ENCODE assay signal across 32 mouse cellular contexts in the genomic region with DNA sequence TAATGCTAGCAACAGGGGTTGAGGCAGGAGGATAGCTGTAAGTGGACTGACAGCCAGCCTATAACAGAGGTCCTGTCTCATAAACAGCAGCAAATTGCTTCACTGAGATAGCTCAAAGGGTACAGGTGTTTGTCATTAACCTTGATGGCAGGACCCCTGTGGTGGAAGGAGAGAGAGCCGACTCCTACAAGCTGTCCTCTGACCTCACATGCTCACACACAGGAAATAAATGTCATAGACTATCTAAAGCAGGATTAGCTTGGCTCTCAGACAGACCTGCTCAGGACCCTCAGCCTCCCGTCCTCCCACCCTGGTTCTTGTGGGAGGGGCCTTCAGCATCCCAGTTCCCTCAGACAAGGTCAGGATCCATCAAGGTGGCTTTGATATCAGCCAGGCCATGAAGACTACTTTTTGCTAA. TPM values are rescaled to one million over a fixed set of nuclear protein-coding genes. Genes with fewer than 3 reads are reported as not detected.
A peak's percentile ranks its signal among the peaks of the same experiment; 100 is the strongest.
DNase-seq lines count a peak whose midpoint lies in the region; ATAC-seq and TF ChIP-seq lines count a peak whose summit lies in the region.
"Had no signal": no experiment of that assay in that cellular context is flagged by ENCODE, and none has a peak within 500 bp of the region (broad histone marks: within the 10 kb centered on the region; RNA-seq: fewer than 3 reads in every experiment).

No protein-coding gene starts in this region.

- H3K4me3 ChIP-seq in heart, embryonic 10.5 days: no peak overlapping the region
- no peak overlapping the region for H3K4me3 ChIP-seq in ES-E14 (ENCODE audit: insufficient read depth in 1 of 2, low read depth in 1 of 2, low read length in 2 of 2, poor library complexity in 1 of 2, severe bottlenecking in 1 of 2)
- no peak overlapping the region for H3K4me3 ChIP-seq in stomach, postnatal 0 days (ENCODE audit: low read depth, low read length)
- H3K4me3 ChIP-seq: forebrain, embryonic 10.5 days; forebrain, embryonic 15.5 days; heart, embryonic 13.5 days; hindbrain, embryonic 15.5 days; intestine, embryonic 15.5 days had no signal

- TF ChIP-seq CTCF in stomach, postnatal 0 days (IDR thresholded peaks at IDR 0.05; ENCODE audit: low read depth): no peak

- H3K4me2 ChIP-seq in stomach, postnatal 0 days (replicated peaks; ENCODE audit: low read depth): no peak overlapping the region
- H3K4me2 ChIP-seq: forebrain, embryonic 15.5 days; heart, embryonic 13.5 days; hindbrain, embryonic 15.5 days; intestine, embryonic 15.5 days had no signal

- H3K27ac ChIP-seq in heart, embryonic 10.5 days: no peak overlapping the region
- peak overlapping the region; percentile 57 for H3K27ac ChIP-seq in ES-E14 (ENCODE audit: insufficient read depth, low read depth, low read length, poor library complexity, severe bottlenecking)
- H3K27ac ChIP-seq in stomach, postnatal 0 days (replicated peaks): no peak overlapping the region
- H3K27ac ChIP-seq: forebrain, embryonic 10.5 days; forebrain, embryonic 15.5 days; heart, embryonic 13.5 days; hindbrain, embryonic 15.5 days; intestine, embryonic 15.5 days had no signal

- peak; percentile 25 for DNase-seq in embryo, embryonic 10.5 days (ENCODE audit: low spot score)
- DNase-seq in embryo, embryonic 11 days: no peak
- DNase-seq in heart, embryonic 10.5 days (ENCODE audit: low spot score): peak; percentile 14
- DNase-seq in heart, adult 18-20 months: no peak
- DNase-seq in ES-E14 (ENCODE audit: low read depth, low spot score): no peak
- no peak for DNase-seq in stomach, postnatal 0 days (ENCODE audit: low spot score)
- DNase-seq: adrenal gland, adult 2 months; adrenal gland, postnatal 14 days; B cell, adult 2 months; cerebellum, adult 11-12 months; cerebellum, adult 8-10 months; cerebellum, postnatal 10 days; cerebellum, postnatal 36 days; gastrocnemius, postnatal 25 days; heart, postnatal 14 days; heart, postnatal 4 days had no signal

- WGBS in heart, embryonic 10.5 days: 63% methylated on average over 2 of the region's 2 CpGs
- WGBS in stomach, postnatal 0 days: 30% methylated on average over 2 of the region's 2 CpGs

- TF ChIP-seq EP300 in stomach, postnatal 0 days (optimal IDR thresholded peaks at IDR 0.05): no peak

- H3K27me3 ChIP-seq in heart, embryonic 10.5 days (ENCODE audit: insufficient read depth, poor library complexity, severe bottlenecking): no peaks in the 10 kb centered on the region
- H3K27me3 ChIP-seq in stomach, postnatal 0 days (ENCODE audit: control insufficient read depth, insufficient read depth, low read length): no peaks in the 10 kb centered on the region
- H3K27me3 ChIP-seq: CH12.LX; forebrain, embryonic 15.5 days; hindbrain, embryonic 15.5 days; intestine, embryonic 15.5 days had no signal

- in situ Hi-C loops in ES-E14 (cut with MboI; ENCODE audit: low sequenced_read_pairs in 2 of 2, unreplicated experiment in 2 of 2): no loop called here

- H3K9ac ChIP-seq in ES-E14 (ENCODE audit: insufficient read depth, low read depth, low read length, poor library complexity, severe bottlenecking): no peak overlapping the region
- H3K9ac ChIP-seq in stomach, postnatal 0 days (ENCODE audit: low read length): no peak overlapping the region
- H3K9ac ChIP-seq: forebrain, embryonic 15.5 days; heart, embryonic 13.5 days; hindbrain, embryonic 15.5 days; intestine, embryonic 15.5 days had no signal

- no peaks in the 10 kb centered on the region for H3K36me3 ChIP-seq in heart, embryonic 10.5 days
- H3K36me3 ChIP-seq in ES-E14 (ENCODE audit: control insufficient read depth, insufficient read depth, low read length, poor library complexity, severe bottlenecking): peaks cover 3% of the 10 kb centered on the region
- H3K36me3 ChIP-seq in stomach, postnatal 0 days (ENCODE audit: control insufficient read depth, insufficient read depth, low read length): no peaks in the 10 kb centered on the region
- H3K36me3 ChIP-seq: forebrain, embryonic 10.5 days; forebrain, embryonic 15.5 days; heart, embryonic 13.5 days; hindbrain, embryonic 15.5 days; intestine, embryonic 15.5 days had no signal

- no peak for ATAC-seq in cerebellum, adult (ENCODE audit: insufficient number of reproducible peaks, low FRiP score, low TSS enrichment)
- no peak for ATAC-seq in stomach, postnatal 0 days (ENCODE audit: low FRiP score, low TSS enrichment)
- ATAC-seq: forebrain, embryonic 15.5 days; intestine, embryonic 15.5 days had no signal

- no peaks in the 10 kb centered on the region for H3K4me1 ChIP-seq in heart, embryonic 10.5 days
- H3K4me1 ChIP-seq in ES-E14 (ENCODE audit: control insufficient read depth in 2 of 2, insufficient read depth in 2 of 2, low read length in 2 of 2, poor library complexity in 1 of 2): peaks cover 2 to 12% of the 10 kb centered on the region in 2 experiments; a peak in 2 of 4 replicates
- no peaks in the 10 kb centered on the region for H3K4me1 ChIP-seq in stomach, postnatal 0 days (replicated peaks; ENCODE audit: control insufficient read depth, insufficient read depth)
- H3K4me1 ChIP-seq: forebrain, embryonic 10.5 days; forebrain, embryonic 15.5 days; heart, embryonic 13.5 days; hindbrain, embryonic 15.5 days; intestine, embryonic 15.5 days had no signal

- H3K9me3 ChIP-seq in heart, embryonic 10.5 days: no peaks in the 10 kb centered on the region
- no peaks in the 10 kb centered on the region for H3K9me3 ChIP-seq in ES-E14 (ENCODE audit: control insufficient read depth, insufficient read depth, low read depth, low read length)
- no peaks in the 10 kb centered on the region for H3K9me3 ChIP-seq in stomach, postnatal 0 days (ENCODE audit: control insufficient read depth, low read length)
- H3K9me3 ChIP-seq: forebrain, embryonic 10.5 days; forebrain, embryonic 15.5 days; heart, embryonic 13.5 days; hindbrain, embryonic 15.5 days; intestine, embryonic 15.5 days had no signal

TF ChIP-seq in ES-E14, 5 proteins besides CTCF, POLR2A, EP300 and RAD21:
- no peak for TF ChIP-seq ZNF384 (IDR thresholded peaks at IDR 0.05; ENCODE audit: low read depth, low read length)
- no peak for TF ChIP-seq HCFC1 (IDR thresholded peaks at IDR 0.05; ENCODE audit: borderline replicate concordance, insufficient read depth, low read length)
- no peak for TF ChIP-seq CHD2 (IDR thresholded peaks at IDR 0.05; ENCODE audit: low read depth, low read length)
- TF ChIP-seq MAFK (IDR thresholded peaks at IDR 0.05; ENCODE audit: insufficient read depth, low read depth, low read length): no peak
- no peak for TF ChIP-seq ZC3H11A (IDR thresholded peaks at IDR 0.05; ENCODE audit: borderline replicate concordance, low read depth, low read length)
TF ChIP-seq in ES-E14: peak in this region for 0.

RNA-seq across cellular contexts. Expression of a gene that starts 4.8 kb away (rescaled TPM):
- polyA plus RNA-seq in heart, embryonic 10.5 days (2016; fragmentation: Nextera tagmentation; extraction: Ambion mirVana): not detected in 2 replicates
- total RNA-seq in heart, adult 18-20 months (2021): not detected
- total RNA-seq in ES-E14 (2012; rRNA removed): 9.1 and 9.6 TPM in 2 replicates
- polyA plus RNA-seq in stomach, postnatal 0 days (2015; fragmentation: Nextera tagmentation; extraction: Ambion mirVana): 4.7 and 5.1 TPM in 2 replicates
- total RNA-seq: adrenal gland, postnatal 14 days; gastrocnemius, adult 8-10 months; gastrocnemius, postnatal 25 days; heart, postnatal 14 days; heart, postnatal 4 days had no signal
- polyA plus RNA-seq: embryonic facial prominence, embryonic 11.5 days; forebrain, embryonic 10.5 days had no signal

RNA-seq across cellular contexts. Expression of a gene that starts 15.1 kb away (rescaled TPM):
- 0.26 and 0.38 TPM in 2 replicates for polyA plus RNA-seq in heart, embryonic 10.5 days (2016; fragmentation: Nextera tagmentation; extraction: Ambion mirVana)
- 1 to 10 TPM in 1 of 2 experiments, under 1 TPM in 1; 0.82 to 1.1 TPM for total RNA-seq in heart, adult 18-20 months (2021)
- total RNA-seq in ES-E14 (2012; rRNA removed): 7.8 and 10.7 TPM in 2 replicates
- polyA plus RNA-seq in stomach, postnatal 0 days (2015; fragmentation: Nextera tagmentation; extraction: Ambion mirVana): 15.5 and 16.1 TPM in 2 replicates
- total RNA-seq: gastrocnemius, adult 8-10 months had no signal

RNA-seq across cellular contexts. Expression of a gene that starts 22.1 kb away (rescaled TPM):
- not detected in 2 replicates for polyA plus RNA-seq in heart, embryonic 10.5 days (2016; fragmentation: Nextera tagmentation; extraction: Ambion mirVana)
- total RNA-seq in heart, adult 18-20 months (2021): not detected
- total RNA-seq in ES-E14 (2012; rRNA removed): 0.63 and 1.2 TPM in 2 replicates
- polyA plus RNA-seq in stomach, postnatal 0 days (2015; fragmentation: Nextera tagmentation; extraction: Ambion mirVana): 0.07 TPM in 1 of 2 replicates, not detected in the other
- total RNA-seq: adrenal gland, adult 2 months; adrenal gland, postnatal 14 days; adrenal gland, postnatal 4 days; CH12.LX; gastrocnemius, adult 8-10 months; gastrocnemius, postnatal 25 days; heart, adult 8-10 months; heart, postnatal 14 days; heart, postnatal 4 days had no signal
- polyA plus RNA-seq: adrenal gland, adult 2 months; cortical plate, adult 2 months; embryonic facial prominence, embryonic 11.5 days; embryonic facial prominence, embryonic 14.5 days; forebrain, embryonic 10.5 days; forebrain, embryonic 15.5 days; gonadal fat pad, adult 2 months; heart, embryonic 13.5 days; hindbrain, embryonic 11.5 days; hindbrain, embryonic 15.5 days; intestine, embryonic 15.5 days had no signal

RNA-seq across cellular contexts. Expression of a gene that starts 31.0 kb away (rescaled TPM):
- not detected in 2 replicates for polyA plus RNA-seq in heart, embryonic 10.5 days (2016; fragmentation: Nextera tagmentation; extraction: Ambion mirVana)
- total RNA-seq in heart, adult 18-20 months (2021): not detected
- total RNA-seq in ES-E14 (2012; rRNA removed): not detected in 2 replicates
- polyA plus RNA-seq in stomach, postnatal 0 days (2015; fragmentation: Nextera tagmentation; extraction: Ambion mirVana): not detected in 2 replicates
- total RNA-seq: adrenal gland, adult 2 months; adrenal gland, postnatal 14 days; CH12.LX; gastrocnemius, adult 8-10 months; gastrocnemius, postnatal 25 days; heart, adult 8-10 months; heart, postnatal 14 days; heart, postnatal 4 days had no signal
- polyA plus RNA-seq: adrenal gland, adult 2 months; cortical plate, adult 2 months; embryonic facial prominence, embryonic 11.5 days; embryonic facial prominence, embryonic 14.5 days; forebrain, embryonic 10.5 days; forebrain, embryonic 15.5 days; gonadal fat pad, adult 2 months; heart, embryonic 13.5 days; heart, embryonic 16.5 days; hindbrain, embryonic 11.5 days; hindbrain, embryonic 15.5 days; intestine, embryonic 15.5 days had no signal

RNA-seq across cellular contexts. Expression of a gene that starts 45.1 kb away (rescaled TPM):
- not detected in 2 replicates for polyA plus RNA-seq in heart, embryonic 10.5 days (2016; fragmentation: Nextera tagmentation; extraction: Ambion mirVana)
- total RNA-seq in heart, adult 18-20 months (2021): not detected
- 0.45 and 1.1 TPM in 2 replicates for total RNA-seq in ES-E14 (2012; rRNA removed)
- not detected in 2 replicates for polyA plus RNA-seq in stomach, postnatal 0 days (2015; fragmentation: Nextera tagmentation; extraction: Ambion mirVana)
- total RNA-seq: adrenal gland, adult 2 months; adrenal gland, postnatal 14 days; adrenal gland, postnatal 4 days; CH12.LX; gastrocnemius, adult 8-10 months; gastrocnemius, postnatal 25 days; heart, adult 8-10 months; heart, postnatal 14 days; heart, postnatal 4 days had no signal
- polyA plus RNA-seq: adrenal gland, adult 2 months; cortical plate, adult 2 months; embryonic facial prominence, embryonic 11.5 days; forebrain, embryonic 10.5 days; forebrain, embryonic 15.5 days; gonadal fat pad, adult 2 months; heart, embryonic 13.5 days; hindbrain, embryonic 11.5 days; hindbrain, embryonic 15.5 days; intestine, embryonic 15.5 days had no signal

Comparison
In these comparisons a context has a peak if more than half of its experiments do, and no peak if none do; other contexts are left out.
1. DNase-seq: peak in embryo, embryonic 10.5 days (single experiment) and heart, embryonic 10.5 days (single experiment); none in embryo, embryonic 11 days (single experiment), heart, adult 18-20 months (0 of 2), ES-E14 (single experiment) and stomach, postnatal 0 days (single experiment).